Mouse (Mus musculus) testis, postnatal 10 days (tissue): ENCODE measurements around the gene Kpnb1.
A peak's percentile ranks its signal among the peaks of the same experiment; 100 is the strongest.

Source experiments
- DNase-seq: peaks from one replicate; pipeline ENCODE4 v3.0.0; 2021; ENCODE audit warnings: low spot score

Gene Kpnb1

DNA sequence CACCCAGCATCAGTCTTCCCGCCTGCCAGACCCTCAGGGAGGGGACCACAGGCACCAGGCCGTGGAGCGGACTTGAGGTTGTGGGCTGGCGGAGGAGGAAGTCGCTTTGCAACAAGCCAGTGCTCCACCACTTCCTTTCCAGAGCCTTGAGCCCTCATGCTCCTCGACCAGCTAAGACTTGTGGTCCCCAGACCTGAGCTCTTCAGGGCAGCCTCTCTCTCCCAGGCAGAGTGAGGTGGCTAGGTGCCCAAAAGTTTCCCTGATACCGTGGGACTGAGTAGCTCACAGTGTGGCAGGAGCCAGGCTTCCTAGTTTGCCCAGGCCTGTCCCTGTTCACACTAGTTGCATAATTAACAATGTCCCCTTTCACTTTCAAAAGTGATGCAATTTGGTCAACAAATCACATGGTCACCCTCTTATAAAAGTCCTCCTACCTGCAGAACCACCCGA lies 45.5 kb downstream of the Kpnb1 start:
- no peak for DNase-seq

DNA sequence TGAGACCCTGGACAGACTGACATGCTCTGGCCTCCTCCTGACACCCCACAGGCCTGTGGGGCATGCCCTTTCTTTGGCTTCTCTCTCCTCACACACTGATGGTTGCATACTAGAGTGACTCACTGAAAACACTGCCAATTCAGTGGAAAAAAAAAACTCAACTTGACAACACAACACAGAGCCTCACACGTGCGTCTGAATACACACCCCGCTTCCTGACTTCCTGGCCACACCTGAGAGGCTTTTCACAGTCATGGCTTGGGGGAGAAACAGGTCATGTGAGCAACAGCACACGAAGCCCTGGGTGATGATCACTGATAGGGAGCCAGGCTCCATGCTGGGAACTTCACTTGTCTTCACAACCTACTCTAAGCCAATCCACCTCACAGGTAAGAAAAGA lies 46.9 kb downstream of the Kpnb1 start:
- no peak for DNase-seq

DNA sequence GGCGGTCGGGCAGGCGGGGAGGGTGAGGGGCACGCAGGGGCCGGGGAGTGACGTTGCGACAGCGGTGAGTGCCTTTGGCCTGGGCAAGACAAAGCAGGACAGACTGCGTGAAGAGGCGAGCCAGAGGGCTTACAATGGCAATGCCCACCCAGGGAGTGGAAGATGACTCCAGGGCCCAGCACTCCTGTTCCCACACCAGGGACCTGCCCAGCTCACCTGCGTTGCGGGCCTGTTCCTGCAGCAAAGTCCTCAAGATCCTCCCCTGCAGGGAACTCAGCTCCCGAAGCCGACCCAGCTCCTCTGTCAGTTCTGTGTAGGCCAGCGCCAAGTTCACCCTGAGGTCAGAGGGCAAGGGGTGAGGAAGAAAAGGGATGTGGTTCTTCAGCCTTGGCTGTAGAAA lies 48.4 kb downstream of the Kpnb1 start:
- DNase-seq: no peak

DNA sequence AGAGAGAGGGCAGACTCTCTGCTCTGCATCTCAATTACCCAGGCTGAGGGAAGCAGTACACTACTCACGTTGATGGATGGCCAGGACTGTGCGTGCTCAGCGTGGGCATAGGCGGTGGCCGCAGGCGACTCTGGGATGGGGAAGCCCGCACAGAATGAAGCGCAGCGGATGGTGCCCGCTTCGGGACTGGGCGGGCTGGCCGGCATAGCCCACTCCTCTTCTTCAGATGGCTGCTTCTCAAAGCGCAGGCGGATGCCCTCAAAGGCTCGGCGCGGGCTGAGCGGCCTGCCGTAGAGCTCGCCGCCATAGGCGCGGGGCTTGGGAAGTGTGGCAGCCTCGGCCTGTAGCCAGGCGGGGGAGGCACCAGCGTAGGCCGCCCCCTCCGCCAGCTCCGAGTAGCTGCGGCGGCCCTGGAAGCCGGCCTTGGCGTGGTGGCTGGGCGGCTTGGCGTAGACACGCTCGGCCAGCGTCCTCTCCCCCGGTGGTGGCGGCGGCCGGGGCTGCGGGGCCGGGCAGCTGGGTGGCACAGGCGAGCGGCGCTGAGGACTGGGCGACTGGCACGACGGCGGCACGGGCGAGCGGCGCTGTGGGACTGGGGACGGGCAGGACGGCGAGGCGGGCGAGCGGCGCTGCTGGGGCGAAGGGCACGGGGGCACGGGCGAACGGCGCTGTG lies 49.0 kb downstream of the Kpnb1 start:
- peak; percentile 61 for DNase-seq

DNA sequence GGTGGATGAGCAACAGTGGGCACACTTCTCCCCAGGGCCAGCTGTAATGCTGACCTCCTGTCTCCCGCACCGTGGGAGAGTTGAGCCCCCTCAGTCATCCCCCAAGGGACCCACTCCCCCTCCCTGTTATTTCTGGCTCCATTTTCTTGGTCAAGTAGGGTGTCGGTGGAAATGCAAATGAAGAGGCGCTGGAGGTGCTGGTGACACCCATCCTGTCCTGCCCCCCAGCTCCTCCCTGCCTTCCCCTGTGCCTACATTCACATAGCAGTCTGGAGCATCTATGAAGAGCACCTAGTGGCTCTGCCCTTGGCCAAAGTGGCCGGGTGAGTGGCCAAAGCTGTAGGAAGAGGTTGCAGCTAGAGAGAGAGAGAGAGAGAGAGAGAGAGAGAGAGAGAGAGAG lies 54.4 kb downstream of the Kpnb1 start:
- DNase-seq: no peak

DNA sequence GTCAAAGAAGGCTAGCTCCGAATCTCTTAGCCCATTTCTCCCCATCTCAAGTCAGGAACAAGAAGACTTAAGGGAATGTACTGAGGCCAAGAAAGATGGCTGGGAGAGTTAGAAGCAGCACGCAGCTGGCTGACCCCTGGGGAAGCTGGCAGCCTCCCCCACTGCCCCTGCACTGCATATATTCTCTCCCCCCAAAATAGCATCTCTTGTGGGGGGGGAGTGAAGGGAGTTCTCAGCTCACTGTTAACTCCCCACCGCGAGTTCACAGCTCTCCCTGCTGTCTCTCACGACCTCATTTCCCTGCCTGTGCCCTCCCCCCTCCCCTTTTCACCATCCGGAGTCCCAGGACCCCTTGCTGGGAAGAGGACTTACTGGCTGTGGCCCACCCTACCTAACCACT lies 55.5 kb downstream of the Kpnb1 start:
- DNase-seq: no peak

DNA sequence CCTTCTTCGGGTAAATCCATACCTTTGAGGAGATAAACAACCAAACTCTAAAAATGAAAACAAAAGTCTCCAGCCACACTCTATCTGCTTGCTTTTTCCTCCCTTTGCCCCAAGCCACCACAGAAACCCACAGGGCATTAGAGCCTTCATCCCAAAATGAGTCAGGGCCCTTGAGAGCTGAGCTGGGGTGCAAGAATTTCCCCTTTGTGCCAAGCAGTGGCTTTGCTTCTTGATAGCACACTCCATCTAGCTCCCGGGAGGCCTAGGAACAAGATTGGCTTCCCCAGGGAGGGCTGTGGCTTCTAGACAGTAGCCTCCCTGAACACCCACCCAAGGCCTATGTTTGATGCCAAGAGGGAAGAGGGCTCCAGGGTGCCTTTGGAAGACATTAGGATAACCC lies 56.0 kb downstream of the Kpnb1 start:
- DNase-seq: no peak

DNA sequence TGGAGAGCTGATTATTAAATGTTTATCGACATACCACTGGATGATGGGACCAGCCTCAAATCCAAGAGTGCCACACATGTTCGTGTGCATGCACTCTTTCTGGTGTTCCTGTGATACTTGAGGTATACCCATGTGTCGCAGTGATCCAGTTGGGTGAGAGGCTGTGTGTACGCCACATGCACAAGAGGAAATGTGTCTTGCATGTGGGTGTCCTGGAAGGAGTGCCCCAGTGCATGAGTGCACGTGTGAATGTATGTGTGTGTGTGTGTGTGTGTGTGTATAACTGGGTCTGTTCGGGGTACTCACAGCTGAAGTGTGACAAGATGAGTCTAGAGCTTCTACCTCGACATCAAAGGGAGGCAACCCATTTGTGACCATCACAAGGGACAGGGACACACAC lies 57.4 kb downstream of the Kpnb1 start:
- no peak for DNase-seq

DNA sequence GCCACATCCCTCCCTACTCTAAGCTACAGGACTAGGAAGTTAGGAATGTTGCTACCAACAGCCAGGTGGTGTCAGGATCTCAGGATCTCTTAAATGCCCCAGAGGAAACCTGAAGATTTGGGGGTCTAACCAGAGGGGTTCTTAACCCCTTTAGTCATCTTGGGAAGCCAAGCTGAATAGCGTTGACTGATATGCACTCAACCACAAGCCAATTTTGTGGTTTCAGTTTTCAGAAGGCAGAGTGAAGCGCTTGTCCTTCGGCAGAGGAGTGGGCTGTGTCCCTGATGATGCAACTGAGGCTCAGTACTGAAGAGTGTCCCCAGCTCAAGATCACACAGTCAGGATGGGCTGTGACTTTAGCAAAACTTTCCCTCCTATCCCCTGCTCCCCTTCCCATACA lies 58.7 kb downstream of the Kpnb1 start:
- DNase-seq: no peak

DNA sequence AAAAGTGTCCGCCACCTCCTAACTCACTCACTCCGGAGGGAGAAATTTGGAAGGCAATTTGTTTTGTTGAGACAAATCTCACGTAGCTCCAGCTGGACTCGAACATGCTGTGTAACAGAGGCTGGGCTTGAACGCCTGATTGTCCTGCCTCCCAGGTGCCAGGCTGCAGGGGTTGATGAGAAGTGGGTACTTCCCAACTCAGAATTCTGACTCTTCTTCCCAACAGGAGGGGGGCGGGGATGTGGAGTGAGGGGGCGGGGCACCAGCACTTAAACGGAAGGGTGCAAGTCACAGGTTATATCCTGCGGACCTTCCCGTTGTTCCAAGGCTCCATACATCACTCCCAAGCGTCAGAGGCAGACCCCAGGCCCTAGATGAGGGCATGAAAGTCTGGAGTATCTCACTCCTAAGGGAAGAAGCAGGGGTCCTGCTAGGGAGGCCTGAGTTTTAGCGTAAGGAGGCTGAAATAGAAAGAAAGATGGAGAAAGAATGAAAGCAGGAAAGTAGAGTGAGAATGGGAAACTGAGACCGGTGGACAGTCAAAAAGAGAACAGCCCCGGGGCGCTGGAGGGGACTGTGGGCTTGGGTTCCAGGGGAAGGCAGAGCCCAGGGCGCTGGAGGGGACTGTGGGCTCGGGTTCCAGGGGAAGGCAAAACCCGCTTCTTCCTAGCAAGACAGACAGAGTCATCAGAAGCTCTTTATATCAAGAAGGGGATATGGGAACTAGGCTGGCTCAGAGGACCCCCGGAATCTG lies 60.0 kb downstream of the Kpnb1 start:
- no peak for DNase-seq

DNA sequence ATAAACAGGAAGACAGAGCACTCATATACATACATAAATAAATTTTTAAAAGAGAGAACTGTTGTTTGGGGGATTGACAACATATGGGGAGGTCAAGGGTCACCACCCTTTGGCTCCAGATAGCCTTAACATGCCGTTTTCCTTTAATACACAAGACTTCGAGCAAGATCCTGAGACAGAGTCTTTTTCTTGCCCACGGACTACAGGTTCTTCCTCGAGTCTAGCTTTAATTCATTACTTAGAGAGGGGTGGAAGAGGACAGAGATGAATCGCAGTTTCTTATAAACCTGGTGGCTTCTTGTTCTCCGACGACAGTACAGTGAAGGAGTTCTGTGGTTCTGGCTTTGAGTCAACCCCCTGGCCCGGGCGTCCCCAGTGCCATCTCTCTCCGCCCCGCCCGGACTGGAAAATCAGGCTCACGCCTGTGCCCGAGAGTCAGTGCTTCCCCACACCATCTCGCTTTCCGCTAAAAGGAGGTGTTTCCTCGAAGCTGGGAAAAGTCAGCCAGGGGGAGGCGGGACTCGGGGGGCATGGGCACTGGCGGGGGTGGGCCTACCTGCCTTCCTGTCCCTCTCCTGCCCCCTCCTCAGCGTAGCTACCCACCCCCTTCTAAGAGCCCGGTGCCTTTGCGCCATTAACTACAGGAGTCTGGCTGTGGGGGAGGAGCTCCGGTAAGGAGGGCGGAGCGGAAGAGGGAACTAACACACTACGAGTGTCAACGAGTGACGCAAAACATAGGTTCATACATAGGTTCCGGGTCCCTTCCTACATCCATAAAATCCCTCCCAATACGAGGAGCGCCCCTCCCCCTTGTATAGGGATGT lies 60.8 kb downstream of the Kpnb1 start:
- no peak for DNase-seq

DNA sequence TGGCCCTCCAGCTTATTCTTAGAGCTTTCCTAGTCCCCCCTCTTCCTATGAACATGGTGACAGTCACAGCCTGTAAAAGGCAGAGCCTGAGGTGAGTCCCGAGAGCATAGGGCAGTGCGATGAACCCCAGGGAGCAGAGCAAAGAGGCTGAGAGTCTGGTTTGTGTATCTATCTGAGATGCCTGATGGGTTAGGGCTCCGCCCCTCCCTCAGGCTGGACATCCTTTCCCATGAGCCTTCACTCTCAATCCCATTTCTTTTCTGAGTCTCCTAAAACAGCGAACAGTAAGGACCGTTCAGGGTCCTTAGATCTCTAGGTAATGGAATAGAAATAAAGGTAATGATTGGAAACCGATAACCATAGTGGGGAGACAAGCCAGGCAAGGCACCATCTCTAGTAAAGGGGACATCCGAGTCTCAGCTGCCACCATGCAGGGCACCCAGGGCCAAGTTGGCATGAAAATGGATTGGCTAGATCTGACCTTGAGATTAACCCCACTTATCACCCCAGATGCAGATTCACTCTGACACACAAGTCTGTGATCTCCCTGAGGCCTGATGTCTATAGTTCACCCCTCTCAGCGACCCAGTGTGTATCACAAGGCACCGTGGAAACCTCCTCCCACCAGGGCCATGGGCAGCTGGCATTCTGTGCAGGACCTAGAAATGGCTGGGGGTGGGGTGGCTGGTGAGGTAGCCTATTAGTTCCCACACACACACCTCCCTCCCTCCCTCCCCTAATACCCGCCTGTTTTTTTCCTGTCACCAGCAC lies 63.2 kb downstream of the Kpnb1 start:
- DNase-seq: no peak

DNA sequence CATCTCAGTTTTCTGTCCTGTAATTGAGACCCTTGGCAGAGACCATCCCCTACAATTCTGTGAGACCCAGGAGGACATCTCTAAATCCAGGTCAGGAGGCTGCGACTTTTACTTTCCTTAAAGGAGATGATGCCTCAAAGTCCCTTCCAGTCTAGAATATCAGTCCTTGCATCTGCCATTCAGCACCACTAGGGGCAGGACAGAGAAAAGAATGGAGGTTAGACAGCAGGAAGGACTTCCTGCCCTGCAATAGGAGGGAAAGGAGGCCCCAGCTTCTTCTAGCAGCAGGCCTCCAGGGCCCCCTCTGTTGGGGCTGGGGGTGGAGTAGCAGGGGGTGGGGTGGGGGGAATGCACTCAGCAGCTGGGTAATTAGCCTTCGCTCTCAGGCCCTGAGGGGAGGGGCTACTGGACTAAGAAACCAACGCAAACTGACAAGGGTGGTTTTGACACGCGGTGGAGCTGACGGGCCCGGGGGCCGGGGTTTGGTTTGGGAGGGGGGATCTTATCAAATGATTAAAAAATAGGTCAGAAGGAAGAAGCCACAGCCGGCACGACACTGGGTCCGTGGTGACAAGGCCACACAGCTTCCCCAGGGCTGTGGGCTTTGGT lies 64.3 kb downstream of the Kpnb1 start:
- no peak for DNase-seq

DNA sequence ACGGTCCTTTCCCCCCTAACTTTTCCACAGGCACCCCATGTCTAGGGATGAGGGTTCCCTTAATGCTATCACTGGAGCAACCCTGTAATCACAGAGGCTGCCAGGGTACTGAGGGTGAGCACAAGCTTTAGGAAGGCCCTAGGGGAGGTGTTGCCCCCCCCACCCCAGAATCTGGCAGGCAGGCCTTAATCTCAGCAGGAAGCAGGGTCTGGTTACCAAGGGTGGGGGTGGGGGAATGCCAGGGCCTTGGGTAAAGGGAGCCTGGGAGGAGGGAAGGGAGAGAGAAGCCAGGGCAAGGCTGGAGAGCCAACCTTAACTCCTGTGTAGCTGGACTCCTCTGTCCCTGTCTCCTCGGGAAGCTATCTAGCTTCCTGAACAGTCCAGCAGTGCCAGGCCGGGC lies 67.0 kb downstream of the Kpnb1 start:
- no peak for DNase-seq

DNA sequence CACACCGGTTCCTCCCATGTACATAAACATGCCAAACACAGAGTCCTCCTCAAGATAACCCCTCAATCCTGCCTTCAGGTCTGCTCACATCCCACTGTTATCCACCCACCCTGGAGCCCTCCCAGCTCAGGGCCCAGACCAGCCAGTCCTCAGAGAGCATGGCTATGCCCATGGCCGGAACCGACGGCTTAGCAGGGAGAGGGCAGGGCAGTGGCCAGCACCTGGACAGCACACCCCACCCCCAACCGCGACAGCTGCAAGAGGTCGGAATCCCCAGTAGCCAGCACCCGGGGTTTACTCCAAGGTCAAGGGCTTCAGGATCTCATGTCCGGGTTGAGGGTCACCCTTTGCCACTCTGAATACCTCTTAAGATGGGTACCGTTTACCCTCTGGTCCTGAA lies 67.5 kb downstream of the Kpnb1 start:
- DNase-seq: no peak

DNA sequence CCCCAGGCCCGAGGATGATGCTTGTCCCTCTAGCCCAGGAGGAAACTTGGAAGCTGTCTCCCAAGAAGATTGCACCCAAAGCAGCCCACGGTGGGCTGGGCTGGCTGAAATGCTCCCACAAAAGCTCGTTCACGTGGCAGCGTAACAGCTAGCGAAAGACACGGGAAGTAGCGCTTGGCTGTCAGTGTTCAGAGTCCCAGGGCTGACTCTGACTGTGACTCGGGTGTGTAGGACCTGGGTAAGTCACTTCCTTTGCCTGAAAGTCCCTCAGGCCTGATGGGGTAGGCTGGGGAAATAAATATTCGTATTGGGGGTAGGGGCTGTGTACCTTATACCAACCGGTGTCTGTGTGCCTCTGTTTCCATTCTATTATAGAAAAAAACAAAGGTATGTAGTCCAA lies 71.9 kb downstream of the Kpnb1 start:
- DNase-seq: no peak

DNA sequence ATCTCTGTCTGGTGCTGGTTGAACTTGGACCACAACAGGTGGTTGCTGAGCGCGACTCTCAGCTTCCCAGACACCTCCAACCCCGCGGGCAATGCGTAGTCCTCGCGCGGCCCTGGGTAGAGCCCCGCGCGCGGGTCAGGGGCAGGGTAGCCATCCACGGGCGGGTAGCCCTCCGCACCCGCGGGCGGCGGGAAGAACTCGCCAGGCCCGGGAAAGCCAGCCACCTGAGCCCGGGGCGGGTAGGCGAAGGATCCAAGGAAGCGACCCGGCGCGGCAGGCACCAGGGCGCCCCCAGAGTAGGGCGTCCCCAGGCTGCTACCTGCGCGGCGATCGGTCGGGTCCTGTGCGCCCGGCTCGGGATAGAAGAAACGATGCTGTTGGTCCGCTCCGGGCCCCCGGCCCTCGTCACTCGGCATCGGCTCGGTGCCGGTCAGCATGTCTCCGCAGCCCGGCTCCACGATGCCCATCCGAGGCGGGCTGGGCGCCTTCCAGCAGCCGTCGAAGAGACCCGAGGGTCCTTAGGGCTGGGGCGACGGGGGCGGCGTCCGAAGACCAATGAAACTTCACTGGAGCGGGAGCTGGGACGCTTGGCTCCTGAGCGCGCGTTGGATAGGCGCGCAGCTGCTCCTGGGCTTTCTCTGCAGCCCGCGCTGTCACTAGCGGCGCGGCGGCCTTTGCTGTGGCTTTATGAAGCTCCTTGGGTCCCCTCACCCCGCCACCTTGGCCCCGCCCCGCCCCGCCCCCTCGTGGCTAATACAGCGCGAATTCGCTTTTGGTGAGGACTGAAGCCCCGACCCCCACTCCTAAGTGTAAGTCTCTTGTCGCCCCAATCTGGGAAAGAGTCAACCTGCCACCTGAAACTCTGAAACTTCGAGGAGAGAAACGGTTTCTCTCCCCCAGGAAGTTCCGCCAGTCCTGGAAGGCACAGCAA lies 72.7 kb downstream of the Kpnb1 start, which contains the start of gene Tbx21:
Gene Tbx21, minus strand, starts transcription at position 661 of the 931 bp plus-strand sequence.
- DNase-seq: peak; percentile 44

DNA sequence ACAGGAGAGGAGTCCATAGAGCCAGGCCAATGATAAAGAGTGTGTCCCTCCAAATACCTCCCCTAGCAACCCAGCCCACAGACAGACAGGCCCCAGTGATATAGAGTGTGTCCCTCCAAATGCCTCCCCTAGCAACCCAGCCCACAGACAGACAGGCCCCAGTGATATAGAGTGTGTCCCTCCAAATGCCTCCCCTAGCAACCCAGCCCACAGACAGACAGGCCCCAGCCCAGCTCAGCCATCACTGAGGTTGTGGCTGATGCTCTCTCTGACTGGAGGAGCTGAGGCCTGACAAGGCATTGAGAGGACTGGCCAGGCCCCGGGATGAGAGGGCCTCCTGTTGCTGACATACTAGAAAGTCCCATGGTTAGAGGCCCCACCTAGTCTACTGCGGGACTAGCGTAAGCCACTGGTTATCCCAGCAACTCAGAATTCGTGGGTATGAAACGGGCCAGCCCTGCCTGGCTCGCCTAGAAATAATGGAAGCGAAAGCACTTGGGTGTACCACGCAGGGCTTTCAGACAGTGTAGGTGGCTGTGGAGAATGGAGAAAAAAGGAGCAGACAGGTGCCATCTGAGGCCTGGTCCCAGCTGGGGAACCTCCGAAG lies 75.1 kb downstream of the Kpnb1 start:
- no peak for DNase-seq
